In genomic region chr13:21897245-21897634, GRCm38 (mm10) we compare ENCODE assay signal across 8 mouse cellular contexts. TPM values are rescaled to one million over a fixed set of nuclear protein-coding genes. Genes with fewer than 3 reads are reported as not detected.
DNase-seq lines count a peak whose midpoint lies in the region; ATAC-seq lines count a peak whose summit lies in the region.

No protein-coding gene starts in this region.

- DNase-seq in liver, embryonic 11.5 days (ENCODE audit: low spot score), result no peak
- DNase-seq in liver, result no peak
- no peak for DNase-seq in adrenal gland, postnatal 14 days
- no peak for DNase-seq in urinary bladder, adult 2 months (ENCODE audit: low spot score)
- no peak for DNase-seq in lung, postnatal 10 days

- 4% methylated on average over 11 of the region's 11 CpGs for WGBS in liver, embryonic 11.5 days
- under 1% methylated on average over 11 of the region's 11 CpGs for WGBS in forebrain, embryonic 13.5 days
- WGBS in limb, embryonic 15.5 days, result under 1% methylated on average over 11 of the region's 11 CpGs
- 3% methylated on average over 11 of the region's 11 CpGs for WGBS in stomach, embryonic 15.5 days

- 0 out of 2 replicates have a peak overlapping the region, but pooled peaks have one; percentile 31 for H3K9ac ChIP-seq in liver, embryonic 11.5 days (ENCODE audit: low read depth, low read length)
- H3K9ac ChIP-seq in forebrain, embryonic 13.5 days, result peak overlapping the region; percentile 77
- H3K9ac ChIP-seq in limb, embryonic 15.5 days, result no peak overlapping the region
- H3K9ac ChIP-seq in stomach, embryonic 15.5 days, result no peak overlapping the region

- H3K4me3 ChIP-seq in liver, embryonic 11.5 days (ENCODE audit: low read depth, low read length), result peak overlapping the region; percentile 53
- peak overlapping the region; percentile 61 for H3K4me3 ChIP-seq in forebrain, embryonic 13.5 days
- H3K4me3 ChIP-seq in limb, embryonic 15.5 days, result peak overlapping the region; percentile 40
- peak overlapping the region; percentile 41 for H3K4me3 ChIP-seq in stomach, embryonic 15.5 days (replicated peaks)

- H3K27me3 ChIP-seq in liver, embryonic 11.5 days (replicated peaks; ENCODE audit: control insufficient read depth, insufficient read depth, low read length), result no peaks in the 10 kb centered on the region
- 0 out of 2 replicates have a peak, but pooled peaks cover 3% of the 10 kb centered on the region for H3K27me3 ChIP-seq in forebrain, embryonic 13.5 days
- no peaks in the 10 kb centered on the region for H3K27me3 ChIP-seq in limb, embryonic 15.5 days
- no peaks in the 10 kb centered on the region for H3K27me3 ChIP-seq in stomach, embryonic 15.5 days (replicated peaks)

- no peaks in the 10 kb centered on the region for H3K4me1 ChIP-seq in liver, embryonic 11.5 days (replicated peaks; ENCODE audit: control insufficient read depth, insufficient read depth, low read length)
- peaks cover 8% of the 10 kb centered on the region; the same call in 1 of the 2 replicates for H3K4me1 ChIP-seq in forebrain, embryonic 13.5 days
- peaks cover 8% of the 10 kb centered on the region; the same call in 1 of the 2 replicates for H3K4me1 ChIP-seq in limb, embryonic 15.5 days
- H3K4me1 ChIP-seq in stomach, embryonic 15.5 days, result peaks cover 2% of the 10 kb centered on the region; the same call in 1 of the 2 replicates

- no peak for ATAC-seq in liver, embryonic 11.5 days (replicated peaks; ENCODE audit: low FRiP score)
- ATAC-seq in forebrain, embryonic 13.5 days, result no peak
- no peak for ATAC-seq in limb, embryonic 15.5 days (ENCODE audit: insufficient number of reproducible peaks, low FRiP score, low TSS enrichment, low read depth)
- no peak for ATAC-seq in stomach, embryonic 15.5 days (ENCODE audit: insufficient read depth, low FRiP score, low read depth)

- H3K4me2 ChIP-seq in liver, embryonic 11.5 days, result peak overlapping the region; percentile 69
- H3K4me2 ChIP-seq in forebrain, embryonic 13.5 days, result peak overlapping the region; percentile 62
- H3K4me2 ChIP-seq in limb, embryonic 15.5 days, result peak overlapping the region; percentile 56
- H3K4me2 ChIP-seq in stomach, embryonic 15.5 days, result peak overlapping the region; percentile 65

- H3K9me3 ChIP-seq in liver, embryonic 11.5 days (ENCODE audit: control insufficient read depth, low read length), result no peaks in the 10 kb centered on the region; the same call in 1 of the 2 replicates
- no peaks in the 10 kb centered on the region for H3K9me3 ChIP-seq in forebrain, embryonic 13.5 days (replicated peaks)
- H3K9me3 ChIP-seq in limb, embryonic 15.5 days, result no peaks in the 10 kb centered on the region
- H3K9me3 ChIP-seq in stomach, embryonic 15.5 days, result no peaks in the 10 kb centered on the region

- no peaks in the 10 kb centered on the region for H3K36me3 ChIP-seq in liver, embryonic 11.5 days (ENCODE audit: control insufficient read depth, insufficient read depth, low read length)
- H3K36me3 ChIP-seq in forebrain, embryonic 13.5 days (ENCODE audit: poor library complexity, severe bottlenecking), result no peaks in the 10 kb centered on the region
- no peaks in the 10 kb centered on the region for H3K36me3 ChIP-seq in limb, embryonic 15.5 days
- H3K36me3 ChIP-seq in stomach, embryonic 15.5 days, result no peaks in the 10 kb centered on the region

- H3K27ac ChIP-seq in liver, embryonic 11.5 days (ENCODE audit: low read depth, low read length), result no peak overlapping the region
- peak overlapping the region; percentile 85 for H3K27ac ChIP-seq in forebrain, embryonic 13.5 days
- no peak overlapping the region for H3K27ac ChIP-seq in limb, embryonic 15.5 days
- no peak overlapping the region for H3K27ac ChIP-seq in stomach, embryonic 15.5 days

RNA-seq across cellular contexts. Expression of gene Zfp184, which starts 47.7 kb away (rescaled TPM):
- 5.1 and 5.9 TPM in 2 replicates for polyA plus RNA-seq in liver, embryonic 11.5 days (2014; fragmentation: Nextera tagmentation; extraction: Ambion mirVana)
- 25.4 and 29.2 TPM in 2 replicates for polyA plus RNA-seq in forebrain, embryonic 13.5 days (2015; fragmentation: Nextera tagmentation; extraction: Ambion mirVana)
- 7.8 and 8.8 TPM in 2 replicates for polyA plus RNA-seq in limb, embryonic 15.5 days (2015; fragmentation: Nextera tagmentation; extraction: Ambion mirVana)
- 7.8 and 8.5 TPM in 2 replicates for polyA plus RNA-seq in stomach, embryonic 15.5 days (2015; fragmentation: Nextera tagmentation; extraction: Ambion mirVana)
- 1.3 and 1.7 TPM in 2 replicates for total RNA-seq in adrenal gland, postnatal 14 days (2021)
- polyA plus RNA-seq in urinary bladder, adult 2 months (2012; rRNA removed), result 1.7 TPM in 2 replicates

Comparison
In these comparisons a context has a peak if more than half of its experiments do, and no peak if none do; other contexts are left out.
1. H3K9ac ChIP-seq: peak in liver, embryonic 11.5 days (single experiment) and forebrain, embryonic 13.5 days (single experiment); none in limb, embryonic 15.5 days (single experiment) and stomach, embryonic 15.5 days (single experiment).
2. Peak in every context shown above with its lines, with median percentiles within 50 percentile points of each other: H3K4me2 ChIP-seq and H3K4me3 ChIP-seq.